Mouse (Mus musculus): ENCODE data around the gene Stoml2. TPM values are rescaled to one million over a fixed set of nuclear protein-coding genes. Genes with fewer than 3 reads are reported as not detected.
A peak's percentile ranks its signal among the peaks of the same experiment; 100 is the strongest.
"Not testable (repeated sequence)": the region's sequence is repeated elsewhere in the genome, so short reads cannot be mapped to it uniquely, and the experiment has no call there.

Gene Stoml2
- polyA plus RNA-seq, 1 experiment from 2014 or later, result 353 TPM

GRCm38 (mm10) chr4:43001272-43001671 is 30.2 kb downstream of the Stoml2 start:
- no peak for ATAC-seq (ENCODE audit: low FRiP score, low TSS enrichment)
- Histone ChIP-seq H3K4me1 (ENCODE audit: control insufficient read depth, insufficient read depth, low read length) (peaks cover 16% of the 10 kb centered on the region), H3K4me3 (ENCODE audit: low read length) (no peak overlapping the region), H3K36me3 (ENCODE audit: control insufficient read depth, insufficient read depth, low read length) (peaks cover 11% of the 10 kb centered on the region; the same call in 1 of the 2 replicates), H3K9ac (ENCODE audit: low read depth, low read length) (no peak overlapping the region), H3K27ac (ENCODE audit: low read depth, low read length) (no peak overlapping the region; the same call in 1 of the 2 replicates), H3K27me3 (ENCODE audit: control insufficient read depth, insufficient read depth, low read length) (no peaks in the 10 kb centered on the region), H3K9me3 (ENCODE audit: control insufficient read depth, low read length) (no peaks in the 10 kb centered on the region), H3K4me2 (replicated peaks; ENCODE audit: low read depth, low read length) (no peak overlapping the region)
- WGBS, result 94% methylated on average over 2 of the region's 2 CpGs

- Histone ChIP-seq H3K27ac (ENCODE audit: low read depth, low read length) (peak within 1 kb of the TSS; percentile 100), H3K4me2 (replicated peaks; ENCODE audit: low read depth, low read length) (peak within 1 kb of the TSS; percentile 85), H3K4me1 (ENCODE audit: control insufficient read depth, insufficient read depth, low read length) (peaks cover 16% of the 10 kb centered on the region), H3K9ac (ENCODE audit: low read depth, low read length) (peak within 1 kb of the TSS; percentile 89), H3K36me3 (ENCODE audit: control insufficient read depth, insufficient read depth, low read length) (peaks cover 20% of the 10 kb centered on the region), H3K4me3 (ENCODE audit: low read length) (peak within 1 kb of the TSS; percentile 91)
- WGBS, result under 1% methylated on average over 46 of the region's 56 CpGs
- H3K27me3 ChIP-seq (ENCODE audit: control insufficient read depth, insufficient read depth, low read length); H3K9me3 ChIP-seq (ENCODE audit: control insufficient read depth, low read length): not testable (repeated sequence)
- ATAC-seq (ENCODE audit: low FRiP score, low TSS enrichment), result peak; percentile 99
Observed at GRCm38 (mm10) chr4:43000141-43000986, 31.1 kb downstream of the Stoml2 start, which contains the start of gene Vcp. TSS of gene Vcp (minus strand) at chr4:43000507.

- Histone ChIP-seq H3K9ac (ENCODE audit: low read depth, low read length) (peak overlapping the region; percentile 89), H3K27me3 (ENCODE audit: control insufficient read depth, insufficient read depth, low read length) (no peaks in the 10 kb centered on the region), H3K36me3 (ENCODE audit: control insufficient read depth, insufficient read depth, low read length) (peaks cover 26% of the 10 kb centered on the region), H3K4me3 (ENCODE audit: low read length) (peak overlapping the region; percentile 91), H3K4me1 (ENCODE audit: control insufficient read depth, insufficient read depth, low read length) (peaks cover 16% of the 10 kb centered on the region), H3K27ac (ENCODE audit: low read depth, low read length) (peak overlapping the region; percentile 100), H3K4me2 (replicated peaks; ENCODE audit: low read depth, low read length) (peak overlapping the region; percentile 85), H3K9me3 (ENCODE audit: control insufficient read depth, low read length) (no peaks in the 10 kb centered on the region)
- peak; percentile 83 for ATAC-seq (ENCODE audit: low FRiP score, low TSS enrichment)
- WGBS, result under 1% methylated on average over 51 of the region's 51 CpGs
Observed at GRCm38 (mm10) chr4:42999451-43000140, 31.9 kb downstream of the Stoml2 start.

GRCm38 (mm10) chr4:42998022-42998421 is 33.5 kb downstream of the Stoml2 start:
- Histone ChIP-seq H3K4me3 (ENCODE audit: low read length) (peak overlapping the region; percentile 91; the same call in 1 of the 2 replicates), H3K27ac (ENCODE audit: low read depth, low read length) (no peak overlapping the region; the same call in 1 of the 2 replicates), H3K9ac (ENCODE audit: low read depth, low read length) (peak overlapping the region; percentile 89; the same call in 1 of the 2 replicates), H3K9me3 (ENCODE audit: control insufficient read depth, low read length) (no peaks in the 10 kb centered on the region), H3K4me1 (ENCODE audit: control insufficient read depth, insufficient read depth, low read length) (peaks cover 16% of the 10 kb centered on the region), H3K4me2 (replicated peaks; ENCODE audit: low read depth, low read length) (peak overlapping the region; percentile 85), H3K27me3 (ENCODE audit: control insufficient read depth, insufficient read depth, low read length) (no peaks in the 10 kb centered on the region), H3K36me3 (ENCODE audit: control insufficient read depth, insufficient read depth, low read length) (peaks cover 41% of the 10 kb centered on the region)
- no peak for ATAC-seq (ENCODE audit: low FRiP score, low TSS enrichment)
- 62% methylated on average over 2 of the region's 2 CpGs for WGBS

GRCm38 (mm10) chr4:42988296-42988695 is 43.2 kb downstream of the Stoml2 start:
- Histone ChIP-seq H3K4me2 (replicated peaks; ENCODE audit: low read depth, low read length) (no peak overlapping the region), H3K9ac (ENCODE audit: low read depth, low read length) (no peak overlapping the region), H3K27me3 (ENCODE audit: control insufficient read depth, insufficient read depth, low read length) (no peaks in the 10 kb centered on the region), H3K27ac (ENCODE audit: low read depth, low read length) (no peak overlapping the region), H3K9me3 (ENCODE audit: control insufficient read depth, low read length) (no peaks in the 10 kb centered on the region), H3K36me3 (ENCODE audit: control insufficient read depth, insufficient read depth, low read length) (peaks cover 96% of the 10 kb centered on the region), H3K4me3 (ENCODE audit: low read length) (no peak overlapping the region), H3K4me1 (ENCODE audit: control insufficient read depth, insufficient read depth, low read length) (no peaks in the 10 kb centered on the region)
- no peak for ATAC-seq (ENCODE audit: low FRiP score, low TSS enrichment)
- 79% methylated on average over 1 of the region's 1 CpGs for WGBS

DNA sequence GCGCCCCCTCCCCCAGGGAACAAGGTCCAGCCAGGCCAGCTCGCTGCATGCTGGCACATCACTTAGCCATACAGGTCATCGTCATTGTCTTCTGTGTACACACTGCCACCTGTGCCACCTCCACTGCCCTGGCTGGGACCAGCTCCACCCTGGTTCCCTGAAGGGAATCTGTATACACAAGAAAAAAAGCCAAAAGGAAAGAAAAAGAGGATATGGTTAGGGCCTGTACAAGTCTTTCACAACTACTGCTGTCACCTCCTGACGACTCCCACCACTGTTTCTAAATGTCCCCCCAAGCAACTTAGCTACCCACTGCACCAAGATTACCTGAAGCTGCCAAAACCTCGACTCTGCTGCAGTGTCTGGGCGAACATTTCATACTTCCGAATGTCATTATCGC is 51.0 kb downstream of the Stoml2 start:
- not testable (repeated sequence) for H3K4me3 ChIP-seq (ENCODE audit: low read length); H3K4me1 ChIP-seq (ENCODE audit: control insufficient read depth, insufficient read depth, low read length); H3K9ac ChIP-seq (ENCODE audit: low read depth, low read length); H3K27me3 ChIP-seq (ENCODE audit: control insufficient read depth, insufficient read depth, low read length); H3K4me2 ChIP-seq (replicated peaks; ENCODE audit: low read depth, low read length); H3K9me3 ChIP-seq (ENCODE audit: control insufficient read depth, low read length); ATAC-seq (ENCODE audit: low FRiP score, low TSS enrichment); H3K27ac ChIP-seq (ENCODE audit: low read depth, low read length)
- peaks cover 75% of the 10 kb centered on the region for H3K36me3 ChIP-seq (ENCODE audit: control insufficient read depth, insufficient read depth, low read length)
- 91% methylated on average over 7 of the region's 8 CpGs for WGBS

DNA sequence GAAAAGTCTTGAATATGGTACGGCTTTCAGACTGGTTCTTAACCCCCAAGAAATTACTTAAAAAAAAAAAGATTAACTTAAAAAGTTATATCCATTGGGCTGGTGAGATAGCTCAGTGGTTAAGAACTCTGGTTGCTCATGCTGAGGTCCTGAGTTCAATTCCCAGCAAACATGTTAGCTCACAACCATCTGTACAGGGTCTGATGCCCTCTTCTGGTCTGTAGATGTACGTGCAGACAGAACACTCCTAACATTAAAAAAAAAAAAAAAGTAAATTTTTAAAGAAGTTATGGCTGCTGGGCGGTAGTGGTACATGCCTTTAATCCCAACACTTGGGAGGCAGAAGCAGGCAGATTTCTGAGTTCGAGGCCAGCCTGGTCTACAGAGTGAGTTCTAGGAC is 53.4 kb downstream of the Stoml2 start:
- Histone ChIP-seq H3K9ac (ENCODE audit: low read depth, low read length) (no peak overlapping the region), H3K4me3 (ENCODE audit: low read length) (no peak overlapping the region), H3K4me1 (ENCODE audit: control insufficient read depth, insufficient read depth, low read length) (no peaks in the 10 kb centered on the region), H3K36me3 (ENCODE audit: control insufficient read depth, insufficient read depth, low read length) (peaks cover 51% of the 10 kb centered on the region), H3K4me2 (replicated peaks; ENCODE audit: low read depth, low read length) (no peak overlapping the region), H3K9me3 (ENCODE audit: control insufficient read depth, low read length) (no peaks in the 10 kb centered on the region), H3K27ac (ENCODE audit: low read depth, low read length) (no peak overlapping the region), H3K27me3 (ENCODE audit: control insufficient read depth, insufficient read depth, low read length) (no peaks in the 10 kb centered on the region)
- WGBS, result 94% methylated on average over 4 of the region's 4 CpGs
- no peak for ATAC-seq (ENCODE audit: low FRiP score, low TSS enrichment)
